Mouse (Mus musculus) MEL (cell line): ENCODE measurements around the gene Proser1.

ENCODE experiments used
- CTCF ChIP-seq, 3 experiments: IDR thresholded peaks in 2 of 3; conservative IDR thresholded peaks in 1 of 3; 2 replicates each; pipeline ENCODE4 v1.5.1; 2011 to 2012; ENCODE audit warnings: low read length in 3 of 3, low read depth in 2 of 3, mild to moderate bottlenecking in 2 of 3, improper control_type of control experiment in 1 of 3, inconsistent platforms in 1 of 3, mixed read lengths in 1 of 3, moderate library complexity in 1 of 3; ENCODE audit not compliant: control insufficient read depth in 1 of 3, insufficient read depth in 1 of 3, poor library complexity in 1 of 3, severe bottlenecking in 1 of 3
- MAFK ChIP-seq: IDR thresholded peaks from 2 replicates; pipeline ENCODE4 v1.6.1; 2011; ENCODE audit warnings: low read depth, mild to moderate bottlenecking, low read length, improper control_type of control experiment, borderline replicate concordance
- POLR2A ChIP-seq, 2 experiments: IDR thresholded peaks; 2 replicates each; pipeline ENCODE4 v1.6.1; 2011 to 2012; ENCODE audit warnings: low read length in 2 of 2, mild to moderate bottlenecking in 2 of 2, control low read depth in 1 of 2, improper control_type of control experiment in 1 of 2, low read depth in 1 of 2, moderate library complexity in 1 of 2; ENCODE audit not compliant: control insufficient read depth in 1 of 2, insufficient read depth in 1 of 2, poor library complexity in 1 of 2

DNA sequence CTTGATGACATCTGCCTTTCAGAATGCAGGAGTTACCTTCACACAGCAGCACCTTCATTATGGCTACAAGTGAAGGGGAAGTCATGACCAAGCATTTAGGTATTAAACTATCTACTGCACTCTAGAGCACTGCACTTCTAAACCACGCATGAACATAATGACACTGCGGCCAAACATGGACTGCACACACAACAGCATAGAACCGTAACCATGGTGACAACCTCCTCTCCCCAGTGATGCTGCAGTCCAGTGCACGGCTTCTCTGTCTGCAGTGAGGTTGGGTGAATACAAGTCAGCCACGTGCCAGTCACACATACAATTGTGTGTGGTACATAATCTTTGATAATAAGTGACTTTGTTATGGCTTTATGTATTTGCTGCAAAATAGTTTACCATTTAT is 17.9 kb upstream of the Proser1 start:
- TF ChIP-seq MAFK (no peak), CTCF (IDR thresholded peaks at IDR 0.05 in 2 of 3, conservative IDR thresholded peaks at IDR 0.05 in 1 of 3; ENCODE audit: control insufficient read depth in 1 of 3, insufficient read depth in 1 of 3, low read depth in 2 of 3, low read length in 3 of 3, poor library complexity in 1 of 3, severe bottlenecking in 1 of 3) (no peak), POLR2A (IDR thresholded peaks at IDR 0.05; ENCODE audit: control insufficient read depth in 1 of 2, insufficient read depth in 1 of 2, low read depth in 1 of 2, low read length in 2 of 2, poor library complexity in 1 of 2) (no peak)
